Comparison of ENCODE assay signal across 25 mouse cellular contexts in genomic region chr6:34867995-34868350, GRCm38 (mm10). TPM values are rescaled to one million over a fixed set of nuclear protein-coding genes. Genes with fewer than 3 reads are reported as not detected.
DNase-seq lines count a peak whose midpoint lies in the region; ATAC-seq and TF ChIP-seq lines count a peak whose summit lies in the region.
"Had no signal": no experiment of that assay in that cellular context is flagged by ENCODE, and none has a peak within 500 bp of the region (broad histone marks: within the 10 kb centered on the region; RNA-seq: fewer than 3 reads in every experiment).

No protein-coding gene starts in this region.

- H3K36me3 ChIP-seq in heart, embryonic 10.5 days: peaks cover 2% of the 10 kb centered on the region
- H3K36me3 ChIP-seq in megakaryocyte, embryonic 14.5 days (replicated peaks; ENCODE audit: low read length): peaks cover 86% of the 10 kb centered on the region
- no peaks in the 10 kb centered on the region for H3K36me3 ChIP-seq in liver, embryonic 14.5 days (replicated peaks; ENCODE audit: control insufficient read depth, insufficient read depth, low read depth)
- H3K36me3 ChIP-seq: embryonic facial prominence, embryonic 15.5 days; hindbrain, embryonic 12.5 days had no signal

- no peaks in the 10 kb centered on the region for H3K27me3 ChIP-seq in heart, embryonic 10.5 days (ENCODE audit: insufficient read depth, poor library complexity, severe bottlenecking)
- H3K27me3 ChIP-seq in megakaryocyte, embryonic 14.5 days (replicated peaks): no peaks in the 10 kb centered on the region
- no peaks in the 10 kb centered on the region for H3K27me3 ChIP-seq in liver, embryonic 14.5 days (ENCODE audit: control insufficient read depth, insufficient read depth, low read length)
- H3K27me3 ChIP-seq: embryonic facial prominence, embryonic 15.5 days; hindbrain, embryonic 12.5 days; limb, embryonic 15.5 days had no signal

- H3K4me3 ChIP-seq in heart, embryonic 10.5 days: no peak overlapping the region
- H3K4me3 ChIP-seq in megakaryocyte, embryonic 14.5 days (replicated peaks): peak overlapping the region; percentile 89
- H3K4me3 ChIP-seq in liver, embryonic 14.5 days (ENCODE audit: insufficient read depth in 1 of 2, low read depth in 2 of 2, low read length in 2 of 2): no peak overlapping the region
- H3K4me3 ChIP-seq: embryonic facial prominence, embryonic 15.5 days; hindbrain, embryonic 12.5 days; limb, embryonic 15.5 days had no signal

- no peak for ATAC-seq in megakaryocyte, adult 5-6 weeks (ENCODE audit: poor library complexity, severe bottlenecking)
- ATAC-seq in liver, embryonic 14.5 days (ENCODE audit: insufficient read depth): no peak
- ATAC-seq: inflammation-experienced regulatory T-cells, adult 6 months had no signal

- H3K9me3 ChIP-seq in heart, embryonic 10.5 days: no peaks in the 10 kb centered on the region
- H3K9me3 ChIP-seq in megakaryocyte, embryonic 14.5 days: no peaks in the 10 kb centered on the region
- H3K9me3 ChIP-seq in liver, embryonic 14.5 days (ENCODE audit: control insufficient read depth, low read length): no peaks in the 10 kb centered on the region
- H3K9me3 ChIP-seq: embryonic facial prominence, embryonic 15.5 days; hindbrain, embryonic 12.5 days; limb, embryonic 15.5 days had no signal

- WGBS in heart, embryonic 10.5 days: 75% methylated on average over 10 of the region's 10 CpGs
- WGBS in liver, embryonic 14.5 days (ENCODE audit: insufficient replicate concordance): 48% methylated on average over 10 of the region's 10 CpGs

- H3K9ac ChIP-seq in liver, embryonic 14.5 days (replicated peaks): peak overlapping the region; percentile 14
- H3K9ac ChIP-seq: embryonic facial prominence, embryonic 15.5 days; hindbrain, embryonic 12.5 days; limb, embryonic 15.5 days had no signal

- TF ChIP-seq CTCF in liver, embryonic 14.5 days (IDR thresholded peaks at IDR 0.05; ENCODE audit: low read depth): no peak

- intact Hi-C loops in heart, postnatal 14 days (cut with DNase I): no loop called here

- no peak for DNase-seq in heart, embryonic 10.5 days (ENCODE audit: low spot score)
- no peak for DNase-seq in heart, postnatal 14 days
- no peak for DNase-seq in liver, embryonic 14.5 days (ENCODE audit: low read depth in 3 of 3, low spot score in 3 of 3)
- DNase-seq in embryo, embryonic 10.5 days (ENCODE audit: low spot score): no peak
- DNase-seq in kidney, adult 9 months: no peak
- DNase-seq: cerebellum, postnatal 25 days; lung, postnatal 36 days; retina, postnatal 1 day had no signal

- peak overlapping the region; percentile 58; the same call in 1 of the 2 replicates for H3K4me2 ChIP-seq in liver, embryonic 14.5 days (ENCODE audit: low read depth)
- H3K4me2 ChIP-seq: embryonic facial prominence, embryonic 15.5 days; hindbrain, embryonic 12.5 days; limb, embryonic 15.5 days; midbrain, embryonic 11.5 days had no signal

- TF ChIP-seq EP300 in liver, embryonic 14.5 days (IDR thresholded peaks at IDR 0.05; ENCODE audit: low read depth): no peak

- H3K27ac ChIP-seq in heart, embryonic 10.5 days: peak overlapping the region; percentile 73; the same call in 1 of the 2 replicates
- no peak overlapping the region; the same call in 1 of the 2 replicates for H3K27ac ChIP-seq in liver, embryonic 14.5 days
- H3K27ac ChIP-seq: hindbrain, embryonic 12.5 days; limb, embryonic 15.5 days had no signal

- peaks cover 67% of the 10 kb centered on the region for H3K4me1 ChIP-seq in heart, embryonic 10.5 days
- peaks cover 95% of the 10 kb centered on the region for H3K4me1 ChIP-seq in megakaryocyte, embryonic 14.5 days
- peaks cover 35 to 50% of the 10 kb centered on the region in 2 experiments for H3K4me1 ChIP-seq in liver, embryonic 14.5 days (replicated peaks; ENCODE audit: control insufficient read depth in 2 of 2, insufficient read depth in 2 of 2, low read length in 1 of 2)

RNA-seq across cellular contexts. Expression of gene Tmem140, which starts 5.0 kb away (rescaled TPM):
- polyA plus RNA-seq in heart, embryonic 10.5 days (2016; fragmentation: Nextera tagmentation; extraction: Ambion mirVana): 1.4 and 1.8 TPM in 2 replicates
- total RNA-seq in heart, postnatal 14 days (2021): 10 to 100 TPM; 19.4 to 28.1 TPM
- 5.5 and 11.5 TPM in 2 replicates for polyA plus RNA-seq in megakaryocyte, embryonic 14.5 days (2012; ENCODE audit: insufficient read depth, low replicate concordance)
- 3.1 and 5.0 TPM in 2 replicates for total RNA-seq in megakaryocyte, adult 5-6 weeks (2015)
- total RNA-seq in megakaryocyte, adult 5-6 weeks (2017): 2.8 and 6.1 TPM in 2 replicates
- 1.6 and 1.7 TPM in 2 replicates for polyA plus RNA-seq in liver, embryonic 14.5 days (2012; rRNA removed)
- 2.6 and 2.9 TPM in 2 replicates for polyA plus RNA-seq in liver, embryonic 14.5 days (2014; fragmentation: Nextera tagmentation; extraction: Ambion mirVana)

RNA-seq across cellular contexts. Expression of gene Cyren, which starts 9.9 kb away (rescaled TPM):
- polyA plus RNA-seq in heart, embryonic 10.5 days (2016; fragmentation: Nextera tagmentation; extraction: Ambion mirVana): 13.7 and 16.5 TPM in 2 replicates
- 1 to 10 TPM; 5.9 to 7.1 TPM for total RNA-seq in heart, postnatal 14 days (2021)
- 14.0 and 14.5 TPM in 2 replicates for polyA plus RNA-seq in megakaryocyte, embryonic 14.5 days (2012; ENCODE audit: insufficient read depth, low replicate concordance)
- total RNA-seq in megakaryocyte, adult 5-6 weeks (2015): 7.5 and 8.1 TPM in 2 replicates
- 3.8 and 7.1 TPM in 2 replicates for total RNA-seq in megakaryocyte, adult 5-6 weeks (2017)
- 5.4 and 7.2 TPM in 2 replicates for polyA plus RNA-seq in liver, embryonic 14.5 days (2012; rRNA removed)
- 4.2 and 6.3 TPM in 2 replicates for polyA plus RNA-seq in liver, embryonic 14.5 days (2014; fragmentation: Nextera tagmentation; extraction: Ambion mirVana)

RNA-seq across cellular contexts. Expression of gene Wdr91, which starts 42.7 kb away (rescaled TPM):
- polyA plus RNA-seq in heart, embryonic 10.5 days (2016; fragmentation: Nextera tagmentation; extraction: Ambion mirVana): 12.6 and 13.0 TPM in 2 replicates
- total RNA-seq in heart, postnatal 14 days (2021): 10 to 100 TPM; 13.3 to 15.9 TPM
- 13.0 and 28.5 TPM in 2 replicates for polyA plus RNA-seq in megakaryocyte, embryonic 14.5 days (2012; ENCODE audit: insufficient read depth, low replicate concordance)
- 4.2 and 7.6 TPM in 2 replicates for total RNA-seq in megakaryocyte, adult 5-6 weeks (2015)
- total RNA-seq in megakaryocyte, adult 5-6 weeks (2017): 19.6 and 27.5 TPM in 2 replicates
- 17.4 and 21.5 TPM in 2 replicates for polyA plus RNA-seq in liver, embryonic 14.5 days (2012; rRNA removed)
- polyA plus RNA-seq in liver, embryonic 14.5 days (2014; fragmentation: Nextera tagmentation; extraction: Ambion mirVana): 9.5 and 9.7 TPM in 2 replicates

RNA-seq across cellular contexts. Expression of gene Stra8, which starts 52.0 kb away (rescaled TPM):
- polyA plus RNA-seq in heart, embryonic 10.5 days (2016; fragmentation: Nextera tagmentation; extraction: Ambion mirVana): not detected in 2 replicates
- total RNA-seq in heart, postnatal 14 days (2021): not detected
- polyA plus RNA-seq in megakaryocyte, embryonic 14.5 days (2012; ENCODE audit: insufficient read depth, low replicate concordance): not detected in 2 replicates
- not detected in 2 replicates for total RNA-seq in megakaryocyte, adult 5-6 weeks (2015)
- not detected in 2 replicates for total RNA-seq in megakaryocyte, adult 5-6 weeks (2017)
- not detected in 2 replicates for polyA plus RNA-seq in liver, embryonic 14.5 days (2012; rRNA removed)
- polyA plus RNA-seq in liver, embryonic 14.5 days (2014; fragmentation: Nextera tagmentation; extraction: Ambion mirVana): not detected in 2 replicates
- total RNA-seq: adrenal gland, adult 18-20 months; gastrocnemius, adult 18-20 months; granulocyte monocyte progenitor cell, adult 5-6 weeks; layer of hippocampus, adult 18-20 months; layer of hippocampus, postnatal 25 days; left cerebral cortex, postnatal 25 days had no signal
- polyA plus RNA-seq: embryonic facial prominence, embryonic 15.5 days; forebrain, embryonic 11.5 days; hindbrain, embryonic 12.5 days; inflammation-experienced regulatory T-cells, adult 6 months; kidney, postnatal 0 days; limb, embryonic 15.5 days; midbrain, embryonic 11.5 days; neural tube, embryonic 11.5 days; urinary bladder, adult 2 months had no signal
